Mouse (Mus musculus) myocyte (in vitro differentiated cells): Measurements from ENCODE around the gene Efemp1. TPM values are rescaled to one million over a fixed set of nuclear protein-coding genes. Genes with fewer than 3 reads are reported as not detected.

Source experiments
- H3K27me3 ChIP-seq: one replicate; pipeline ENCODE4 v1.6.1; 2011; ENCODE audit not compliant: control insufficient read depth, insufficient read depth, insufficient read length
- H3K36me3 ChIP-seq: one replicate; pipeline ENCODE4 v1.6.1; 2011; ENCODE audit not compliant: control insufficient read depth, insufficient read depth
- H3K4me2 ChIP-seq: one replicate; pipeline ENCODE4 v1.6.1; 2011; ENCODE audit warnings: low read depth, control low read depth
- H3K4me3 ChIP-seq: one replicate; pipeline ENCODE4 v1.5.1; 2011; ENCODE audit warnings: mild to moderate bottlenecking, control low read depth, moderate library complexity
- H3K79me2 ChIP-seq: one replicate; pipeline ENCODE4 v1.6.1; 2011; ENCODE audit not compliant: control insufficient read depth, insufficient read depth
- H3ac ChIP-seq: one replicate; pipeline ENCODE4 v1.6.1; 2011; ENCODE audit not compliant: control insufficient read depth, insufficient read length
- CEBPB ChIP-seq: IDR thresholded peaks from 2 replicates; pipeline ENCODE4 v1.6.1; 2011; ENCODE audit warnings: mild to moderate bottlenecking, moderate library complexity; ENCODE audit not compliant: poor library complexity, insufficient read depth, severe bottlenecking
- E2F4 ChIP-seq: IDR thresholded peaks from one replicate; pipeline ENCODE4 v1.6.1; 2011; ENCODE audit warnings: mild to moderate bottlenecking, control low read depth, moderate library complexity; ENCODE audit not compliant: insufficient read depth
- MAX ChIP-seq: IDR thresholded peaks from one replicate; pipeline ENCODE4 v1.6.1; 2011; ENCODE audit warnings: low read depth, mild to moderate bottlenecking, control low read depth
- MYOD1 ChIP-seq, 3 experiments: IDR thresholded peaks; one replicate each; pipeline ENCODE4 v1.6.1; 2011; ENCODE audit warnings: control low read depth in 2 of 3, low read depth in 2 of 3, mild to moderate bottlenecking in 2 of 3, moderate library complexity in 1 of 3; ENCODE audit not compliant: insufficient read length in 2 of 3, control insufficient read depth in 1 of 3
- MYOG ChIP-seq, 3 experiments: IDR thresholded peaks; one replicate each; pipeline ENCODE4 v1.6.1; 2011; ENCODE audit warnings: control low read depth in 2 of 3, low read depth in 2 of 3, mild to moderate bottlenecking in 2 of 3; ENCODE audit not compliant: insufficient read length in 2 of 3, control insufficient read depth in 1 of 3, insufficient read depth in 1 of 3
- POLR2A ChIP-seq: IDR thresholded peaks from one replicate; pipeline ENCODE4 v1.6.1; 2011; ENCODE audit warnings: low read depth, mild to moderate bottlenecking, control low read depth, moderate library complexity; ENCODE audit not compliant: insufficient read length
- POLR2AphosphoS2 ChIP-seq: IDR thresholded peaks from one replicate; pipeline ENCODE4 v1.6.1; 2011; ENCODE audit warnings: low read depth, control low read depth; ENCODE audit not compliant: insufficient read length
- REST ChIP-seq: IDR thresholded peaks from one replicate; pipeline ENCODE4 v1.6.1; 2011; ENCODE audit warnings: mild to moderate bottlenecking, control low read depth, moderate library complexity; ENCODE audit not compliant: insufficient read depth, insufficient read length
- SRF ChIP-seq: IDR thresholded peaks from one replicate; pipeline ENCODE4 v1.6.1; 2011; ENCODE audit warnings: low read depth; ENCODE audit not compliant: control insufficient read depth, insufficient read length
- TCF12 ChIP-seq: IDR thresholded peaks from one replicate; pipeline ENCODE4 v1.6.1; 2011; ENCODE audit warnings: mild to moderate bottlenecking, control low read depth; ENCODE audit not compliant: poor library complexity, insufficient read depth, severe bottlenecking
- TCF3 ChIP-seq: IDR thresholded peaks from one replicate; pipeline ENCODE4 v1.6.1; 2011; ENCODE audit warnings: low read depth, control low read depth; ENCODE audit not compliant: insufficient read length
- USF1 ChIP-seq: IDR thresholded peaks from one replicate; pipeline ENCODE4 v1.6.1; 2011; ENCODE audit warnings: low read depth, mild to moderate bottlenecking, control low read depth, moderate library complexity
- polyA plus RNA-seq: library from polyadenylated mRNA; unstranded; fragments of >200 nt; fragmentation: generic; extraction: Trizol; gene quantifications from one replicate; pipeline ENCODE4 v1.2.1, GENCODE M21; 2012; ENCODE audit warnings: missing spikeins

Gene Efemp1
- polyA plus RNA-seq, 1 experiment, result 0.12 TPM

- TF ChIP-seq TCF3, result no peak
- no peak for TF ChIP-seq E2F4
- no peak for TF ChIP-seq POLR2AphosphoS2
- no peak for TF ChIP-seq REST
- TF ChIP-seq USF1, result no peak
- no peak for TF ChIP-seq MAX
- TF ChIP-seq SRF, result no peak
- TF ChIP-seq POLR2A, result no peak
- Histone ChIP-seq H3K79me2 (no peaks in the 10 kb centered on the region), H3K36me3 (no peaks in the 10 kb centered on the region), H3K4me3 (no peak overlapping the region), H3K4me2 (no peak overlapping the region), H3K27me3 (no peaks in the 10 kb centered on the region), H3ac (no peak overlapping the region)
These were observed 26.1 kb upstream of the Efemp1 start for GRCm38 (mm10) chr11:28826950-28827349.

- H3K4me3 ChIP-seq, result no peak overlapping the region
- H3K79me2 ChIP-seq, result no peaks in the 10 kb centered on the region
- no peak overlapping the region for H3ac ChIP-seq
- H3K4me2 ChIP-seq, result peak overlapping the region; percentile 46
- TF ChIP-seq USF1, result no peak
- TF ChIP-seq CEBPB, result peak; percentile 82
- TF ChIP-seq POLR2A, result no peak
- no peaks in the 10 kb centered on the region for H3K27me3 ChIP-seq
- no peaks in the 10 kb centered on the region for H3K36me3 ChIP-seq
These were observed 19.2 kb upstream of the Efemp1 start for GRCm38 (mm10) chr11:28833809-28834208.

- no peak overlapping the region for H3ac ChIP-seq
- H3K4me2 ChIP-seq, result no peak overlapping the region
- no peaks in the 10 kb centered on the region for H3K27me3 ChIP-seq
- no peak overlapping the region for H3K4me3 ChIP-seq
- no peak for TF ChIP-seq TCF12
- TF ChIP-seq USF1, result no peak
- TF ChIP-seq REST, result no peak
- no peak for TF ChIP-seq MYOD1 (IDR thresholded peaks at IDR 0.05; ENCODE audit: control insufficient read depth in 1 of 3, insufficient read length in 2 of 3, low read depth in 2 of 3)
- no peaks in the 10 kb centered on the region for H3K79me2 ChIP-seq
- H3K36me3 ChIP-seq, result no peaks in the 10 kb centered on the region
These were observed 17.9 kb upstream of the Efemp1 start for GRCm38 (mm10) chr11:28835141-28835540.

- no peak overlapping the region for H3K4me2 ChIP-seq
- no peak overlapping the region for H3ac ChIP-seq
- H3K27me3 ChIP-seq, result no peaks in the 10 kb centered on the region
- H3K4me3 ChIP-seq, result no peak overlapping the region
- no peak for TF ChIP-seq MYOD1 (IDR thresholded peaks at IDR 0.05; ENCODE audit: control insufficient read depth in 1 of 3, insufficient read length in 2 of 3, low read depth in 2 of 3)
- no peak for TF ChIP-seq E2F4
- TF ChIP-seq MAX, result no peak
- TF ChIP-seq CEBPB, result no peak
- TF ChIP-seq POLR2AphosphoS2, result no peak
- TF ChIP-seq MYOG (IDR thresholded peaks at IDR 0.05; ENCODE audit: control insufficient read depth in 1 of 3, insufficient read depth in 1 of 3, insufficient read length in 2 of 3, low read depth in 2 of 3), result no peak
- TF ChIP-seq POLR2A, result no peak
- no peak for TF ChIP-seq USF1
- no peak for TF ChIP-seq REST
- TF ChIP-seq TCF12, result no peak
- no peak for TF ChIP-seq SRF
- H3K36me3 ChIP-seq, result no peaks in the 10 kb centered on the region
- H3K79me2 ChIP-seq, result no peaks in the 10 kb centered on the region
These were observed 3.2 kb upstream of the Efemp1 start for GRCm38 (mm10) chr11:28849841-28850240.

GRCm38 (mm10) chr11:28851645-28852044 is 1.4 kb upstream of the Efemp1 start:
- Histone ChIP-seq H3ac (no peak overlapping the region), H3K79me2 (no peaks in the 10 kb centered on the region), H3K4me2 (no peak overlapping the region), H3K27me3 (no peaks in the 10 kb centered on the region), H3K4me3 (no peak overlapping the region), H3K36me3 (no peaks in the 10 kb centered on the region)
- TF ChIP-seq REST, result no peak
- TF ChIP-seq CEBPB, result no peak
- no peak for TF ChIP-seq TCF12
- no peak for TF ChIP-seq SRF
- no peak for TF ChIP-seq POLR2AphosphoS2
- TF ChIP-seq TCF3, result no peak
- TF ChIP-seq POLR2A, result no peak
- no peak for TF ChIP-seq E2F4
- TF ChIP-seq USF1, result no peak
- no peak for TF ChIP-seq MAX
- no peak for TF ChIP-seq MYOD1 (IDR thresholded peaks at IDR 0.05; ENCODE audit: control insufficient read depth in 1 of 3, insufficient read length in 2 of 3, low read depth in 2 of 3)
- TF ChIP-seq MYOG (IDR thresholded peaks at IDR 0.05; ENCODE audit: control insufficient read depth in 1 of 3, insufficient read depth in 1 of 3, insufficient read length in 2 of 3, low read depth in 2 of 3), result no peak
